Mouse (Mus musculus) forebrain, embryonic 16.5 days (tissue): ENCODE results near the gene Kif28. TPM values are rescaled to one million over a fixed set of nuclear protein-coding genes. Genes with fewer than 3 reads are reported as not detected.
A peak's percentile ranks its signal among the peaks of the same experiment; 100 is the strongest.
"Not testable (repeated sequence)": the region's sequence is repeated elsewhere in the genome, so short reads cannot be mapped to it uniquely, and the experiment has no call there.

Experiments used
- ATAC-seq: fragments of 200-750 bp; cut with Nextera tagmentation; 2 replicates; pipeline ENCODE4 v1.8.0; 2017; ENCODE audit warnings: mild to moderate bottlenecking, moderate library complexity
- H3K27ac ChIP-seq: fragments of 300-500 bp; sonication (generic); 2 replicates; pipeline ENCODE4 v1.5.1; 2014; ENCODE audit warnings: low read length, control low read depth
- H3K27me3 ChIP-seq: fragments of 300-500 bp; sonication (generic); replicated peaks from 2 replicates; pipeline ENCODE4 v1.6.1; 2014; ENCODE audit warnings: low read length; ENCODE audit not compliant: control insufficient read depth, insufficient read depth
- H3K36me3 ChIP-seq: fragments of 300-500 bp; sonication (generic); 2 replicates; pipeline ENCODE4 v1.6.1; 2014; ENCODE audit not compliant: control insufficient read depth, insufficient read depth
- H3K4me1 ChIP-seq: fragments of 300-500 bp; sonication (generic); replicated peaks from 2 replicates; pipeline ENCODE4 v1.6.1; 2014; ENCODE audit warnings: low read length; ENCODE audit not compliant: control insufficient read depth, insufficient read depth
- H3K4me2 ChIP-seq: fragments of 300-500 bp; sonication (generic); 2 replicates; pipeline ENCODE4 v1.6.1; 2014; ENCODE audit warnings: mild to moderate bottlenecking, low read length, control low read depth
- H3K4me3 ChIP-seq: fragments of 300-500 bp; sonication (generic); replicated peaks from 2 replicates; pipeline ENCODE4 v1.5.1; 2014; ENCODE audit warnings: mild to moderate bottlenecking, low read length, control low read depth
- H3K9ac ChIP-seq: fragments of 300-500 bp; sonication (generic); replicated peaks from 2 replicates; pipeline ENCODE4 v1.6.1; 2014; ENCODE audit warnings: low read depth, low read length, control low read depth
- H3K9me3 ChIP-seq: fragments of 300-500 bp; sonication (generic); 2 replicates; pipeline ENCODE4 v1.6.1; 2016; ENCODE audit warnings: low read length; ENCODE audit not compliant: control insufficient read depth
- WGBS: fragments of 180-500 bp; shearing (Covaris S2); extraction: QIAGEN DNeasy Blood & Tissue Kit; methylation state at CpG from one replicate; pipeline ENCODE4 v1.1.7; 2014; 5-methylcytosine and 5-hydroxymethylcytosine counted together
- polyA plus RNA-seq: library from polyadenylated mRNA; unstranded; fragments of >200 nt; fragmentation: Nextera tagmentation; extraction: Ambion mirVana; gene quantifications from 2 replicates; pipeline ENCODE4 v1.2.1, GENCODE M21; 2015

Gene Kif28
- polyA plus RNA-seq, 1 experiment from 2014 or later = not detected

DNA sequence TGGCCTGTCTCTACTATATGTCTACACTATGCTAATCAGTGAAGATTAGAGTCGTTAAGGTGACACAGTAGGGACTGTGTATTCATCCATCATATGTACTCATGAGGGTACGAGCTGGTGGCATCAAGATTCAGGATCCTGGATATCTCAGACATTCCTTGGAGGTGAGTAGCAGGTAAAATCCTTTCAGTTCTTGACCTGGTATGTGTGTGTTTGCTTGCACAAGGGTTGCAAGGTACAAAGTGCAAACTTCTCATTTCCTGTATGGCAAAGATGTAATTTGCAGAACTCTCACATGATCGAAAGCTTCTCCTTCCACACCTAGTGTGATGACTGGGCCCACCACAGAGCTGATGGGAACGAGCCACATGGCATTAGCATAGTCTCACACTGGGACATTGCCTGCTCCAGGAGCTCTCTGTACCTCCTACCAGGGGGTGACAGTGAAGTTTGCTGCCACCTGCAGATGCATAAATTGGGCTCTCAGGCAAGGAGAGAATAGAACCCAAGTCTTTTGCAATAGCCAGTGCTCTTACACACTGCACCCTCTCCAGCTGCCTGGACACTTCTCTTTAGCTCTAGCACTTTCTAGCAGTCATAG, 1.4 kb downstream of the Kif28 start:
- H3K4me2 ChIP-seq = no peak overlapping the region
- no peak overlapping the region for H3K9ac ChIP-seq
- 0 out of 2 replicates have a peak, but pooled peaks have one; percentile 31 for ATAC-seq
- H3K4me1 ChIP-seq = no peaks in the 10 kb centered on the region
- H3K36me3 ChIP-seq = no peaks in the 10 kb centered on the region
- no peaks in the 10 kb centered on the region for H3K27me3 ChIP-seq
- WGBS = 84% methylated on average over 4 of the region's 4 CpGs
- no peaks in the 10 kb centered on the region for H3K9me3 ChIP-seq
- H3K4me3 ChIP-seq = no peak overlapping the region
- H3K27ac ChIP-seq = no peak overlapping the region

DNA sequence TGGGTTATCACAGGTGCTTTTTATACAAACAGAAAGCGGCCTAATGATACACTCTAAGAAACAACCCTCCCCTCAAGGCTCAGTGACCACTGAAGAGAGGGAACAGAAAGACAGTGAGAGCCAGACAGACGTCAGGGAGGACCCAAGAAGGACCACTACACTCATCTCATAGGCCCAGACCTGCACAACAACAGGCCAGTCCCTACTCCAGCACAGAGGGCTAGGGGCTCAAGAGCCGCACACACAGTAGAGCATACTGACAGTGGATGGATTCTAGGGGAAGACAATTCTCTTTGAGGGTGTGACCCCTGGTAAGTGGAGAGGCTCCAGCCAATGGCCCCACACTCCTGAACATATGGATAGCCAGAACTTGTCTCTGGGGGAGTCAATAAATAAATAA, 8.6 kb downstream of the Kif28 start:
- H3K9me3 ChIP-seq = no peaks in the 10 kb centered on the region
- no peaks in the 10 kb centered on the region for H3K27me3 ChIP-seq

DNA sequence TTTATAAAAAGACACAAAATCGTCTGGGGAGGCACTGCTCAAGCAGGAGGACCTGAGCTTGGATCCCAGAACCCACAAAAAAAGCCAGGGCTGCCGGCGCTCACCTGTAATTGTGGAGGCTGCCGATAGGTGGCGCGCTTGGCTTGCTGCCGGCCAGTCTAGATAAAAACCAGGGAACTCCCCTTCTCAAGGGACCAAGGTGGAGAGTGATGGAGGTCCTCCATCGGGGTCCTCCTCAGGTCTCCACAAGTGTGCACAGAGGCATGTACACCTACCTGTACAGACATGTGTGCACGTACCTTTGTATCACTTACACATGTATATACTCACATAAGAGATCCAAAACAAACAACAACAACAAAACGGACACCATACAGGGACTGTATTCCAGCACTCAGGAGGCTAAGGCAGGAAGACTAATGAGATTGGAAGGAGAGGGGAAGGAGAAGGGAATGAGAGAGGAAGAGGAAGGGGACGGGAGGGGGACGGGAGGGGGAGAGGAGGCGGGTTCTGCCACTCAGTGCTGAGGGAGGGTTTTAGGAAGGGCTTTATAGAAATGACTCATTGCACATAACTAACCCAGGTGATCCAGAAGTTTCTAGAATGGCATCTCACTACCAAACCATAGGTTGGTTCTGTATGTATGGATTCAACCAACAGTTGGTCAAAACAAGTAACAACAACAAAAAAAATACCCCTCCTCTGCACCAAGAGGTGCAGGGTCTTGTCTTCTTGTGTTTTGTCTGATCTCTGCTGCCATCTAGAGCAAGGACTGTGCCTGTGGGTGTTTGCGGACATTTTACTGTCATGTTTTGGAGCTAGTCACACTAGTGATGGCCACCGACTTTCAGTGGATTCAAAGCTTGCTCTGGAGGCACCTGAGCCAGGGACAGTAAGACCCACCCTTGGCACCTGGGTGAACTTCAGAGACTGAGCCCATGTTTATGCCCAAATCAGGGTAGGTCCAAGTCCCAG, 10.3 kb downstream of the Kif28 start:
- no peak overlapping the region for H3K9ac ChIP-seq
- H3K27me3 ChIP-seq = no peaks in the 10 kb centered on the region
- H3K27ac ChIP-seq = no peak overlapping the region
- no peak overlapping the region for H3K4me2 ChIP-seq
- WGBS = 40% methylated on average over 15 of the region's 15 CpGs
- H3K4me3 ChIP-seq = no peak overlapping the region
- H3K9me3 ChIP-seq = no peaks in the 10 kb centered on the region
- H3K4me1 ChIP-seq = no peaks in the 10 kb centered on the region
- no peak for ATAC-seq
- H3K36me3 ChIP-seq = no peaks in the 10 kb centered on the region

More for the DNA sequence above, 8.6 kb downstream of the Kif28 start:
- Histone ChIP-seq H3K36me3 (no peaks in the 10 kb centered on the region), H3K27ac (no peak overlapping the region), H3K4me3 (no peak overlapping the region), H3K4me2 (no peak overlapping the region), H3K9ac (no peak overlapping the region), H3K4me1 (no peaks in the 10 kb centered on the region)
- ATAC-seq = no peak
- 82% methylated on average over 3 of the region's 3 CpGs for WGBS

DNA sequence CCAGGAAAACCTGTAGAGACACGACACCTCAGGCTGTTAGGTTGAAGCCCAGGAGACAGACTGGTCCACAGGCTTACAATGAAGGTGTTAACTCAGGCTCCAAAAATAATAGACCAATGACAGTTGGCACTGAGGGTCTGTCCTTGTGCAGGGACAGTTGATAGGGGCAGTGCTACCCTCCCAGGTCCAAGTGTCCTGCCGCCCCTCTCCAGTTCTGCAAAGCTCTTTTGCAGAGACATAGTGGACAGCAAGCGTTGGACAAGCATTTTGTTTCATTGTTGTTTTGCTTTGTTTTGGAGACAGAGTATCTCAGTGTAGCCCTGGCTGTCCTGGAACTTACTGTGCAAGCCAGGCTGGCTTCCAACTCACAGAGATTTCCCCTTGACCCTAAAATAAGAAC, 13.7 kb downstream of the Kif28 start:
- WGBS = 92% methylated on average over 3 of the region's 3 CpGs
- Histone ChIP-seq H3K4me1 (no peaks in the 10 kb centered on the region), H3K4me2 (no peak overlapping the region), H3K27me3 (no peaks in the 10 kb centered on the region), H3K36me3 (no peaks in the 10 kb centered on the region), H3K27ac (no peak overlapping the region), H3K9me3 (no peaks in the 10 kb centered on the region), H3K4me3 (no peak overlapping the region), H3K9ac (no peak overlapping the region)
- no peak for ATAC-seq

DNA sequence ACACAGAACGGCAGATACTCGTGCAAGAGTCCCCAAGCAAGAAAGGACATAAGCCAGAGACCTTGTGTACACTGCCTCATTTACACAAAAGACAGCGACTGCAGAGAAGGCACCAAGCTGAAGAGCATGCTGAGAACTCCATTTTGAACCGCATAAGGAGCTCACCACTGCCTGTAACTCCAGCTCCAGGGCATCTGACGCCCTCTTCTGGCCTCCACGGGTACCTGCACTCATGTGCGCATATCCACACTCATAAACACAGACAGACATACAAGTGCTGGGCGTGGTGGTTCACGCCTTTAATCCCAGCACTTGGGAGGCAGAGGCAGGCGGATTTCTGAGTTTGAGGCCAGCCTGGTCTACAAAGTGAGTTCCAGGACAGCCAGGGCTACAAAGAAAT, 16.4 kb downstream of the Kif28 start:
- ATAC-seq = no peak
- H3K9me3 ChIP-seq = no peaks in the 10 kb centered on the region
- no peak overlapping the region for H3K9ac ChIP-seq
- H3K27me3 ChIP-seq = no peaks in the 10 kb centered on the region
- 92% methylated on average over 10 of the region's 10 CpGs for whole genome bisulfite sequencing
- no peak overlapping the region for H3K4me2 ChIP-seq
- H3K4me3 ChIP-seq = no peak overlapping the region
- no peaks in the 10 kb centered on the region for H3K4me1 ChIP-seq
- H3K36me3 ChIP-seq = no peaks in the 10 kb centered on the region
- H3K27ac ChIP-seq = no peak overlapping the region

DNA sequence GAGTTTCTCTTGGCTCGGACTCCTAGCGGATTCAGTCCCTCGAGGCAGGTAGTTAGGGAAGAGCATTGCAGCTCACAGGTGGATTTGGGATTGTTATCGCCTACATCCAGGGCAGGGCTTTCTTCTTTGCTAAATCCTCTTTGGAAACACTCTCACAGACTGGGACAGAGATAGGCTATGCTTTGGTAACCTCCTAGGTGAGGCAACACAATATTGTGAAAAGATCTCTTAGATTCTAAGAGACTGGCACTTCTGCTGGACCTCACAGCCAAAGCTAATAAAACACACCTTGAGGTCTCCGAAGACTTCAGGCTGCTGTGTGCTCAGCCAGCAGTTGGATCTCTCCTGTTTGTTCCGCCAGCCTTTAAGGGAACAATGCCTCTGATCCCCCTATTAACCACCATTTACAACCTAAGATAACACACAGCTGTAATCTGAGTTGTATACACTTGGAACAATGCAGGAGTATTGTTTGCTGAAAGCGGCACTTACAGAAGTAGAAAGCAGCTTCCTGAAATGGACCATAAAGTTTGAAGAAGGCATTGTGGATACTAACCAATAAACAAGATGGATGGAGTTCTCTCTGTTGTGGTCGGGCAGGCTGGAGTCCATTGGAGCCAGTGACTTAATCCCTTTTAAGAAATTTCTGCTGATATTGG, 22.1 kb downstream of the Kif28 start:
- no peak overlapping the region for H3K4me3 ChIP-seq
- no peak overlapping the region for H3K27ac ChIP-seq
- no peak for ATAC-seq
- H3K9ac ChIP-seq = no peak overlapping the region
- no peak overlapping the region for H3K4me2 ChIP-seq
- 76% methylated on average over 8 of the region's 8 CpGs for WGBS
- H3K9me3 ChIP-seq = no peaks in the 10 kb centered on the region
- no peaks in the 10 kb centered on the region for H3K27me3 ChIP-seq
- no peaks in the 10 kb centered on the region for H3K4me1 ChIP-seq
- no peaks in the 10 kb centered on the region for H3K36me3 ChIP-seq

DNA sequence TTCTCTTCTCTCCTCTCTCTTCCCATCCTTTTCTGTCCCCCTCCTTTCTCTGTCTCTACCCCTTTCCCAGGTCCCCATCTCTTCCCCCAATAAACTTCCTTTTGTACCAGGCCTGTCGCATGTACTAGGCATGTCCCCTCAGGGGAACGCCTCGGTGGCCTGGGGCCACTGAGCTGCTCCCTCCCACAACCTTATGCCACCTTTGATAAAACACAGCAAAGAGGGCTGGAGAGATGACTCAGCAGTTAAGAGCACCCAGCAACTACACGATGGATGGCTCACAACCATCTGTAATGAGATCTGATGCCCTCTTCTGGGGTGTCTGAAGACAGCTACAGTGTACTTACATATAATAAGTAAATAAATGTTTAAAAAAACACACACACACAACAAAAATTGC, 29.3 kb downstream of the Kif28 start:
- Histone ChIP-seq H3K27ac (no peak overlapping the region), H3K9ac (no peak overlapping the region), H3K36me3 (no peaks in the 10 kb centered on the region), H3K9me3 (no peaks in the 10 kb centered on the region), H3K4me1 (no peaks in the 10 kb centered on the region), H3K4me2 (no peak overlapping the region), H3K27me3 (no peaks in the 10 kb centered on the region), H3K4me3 (no peak overlapping the region)
- no peak for ATAC-seq
- 98% methylated on average over 4 of the region's 4 CpGs for WGBS

DNA sequence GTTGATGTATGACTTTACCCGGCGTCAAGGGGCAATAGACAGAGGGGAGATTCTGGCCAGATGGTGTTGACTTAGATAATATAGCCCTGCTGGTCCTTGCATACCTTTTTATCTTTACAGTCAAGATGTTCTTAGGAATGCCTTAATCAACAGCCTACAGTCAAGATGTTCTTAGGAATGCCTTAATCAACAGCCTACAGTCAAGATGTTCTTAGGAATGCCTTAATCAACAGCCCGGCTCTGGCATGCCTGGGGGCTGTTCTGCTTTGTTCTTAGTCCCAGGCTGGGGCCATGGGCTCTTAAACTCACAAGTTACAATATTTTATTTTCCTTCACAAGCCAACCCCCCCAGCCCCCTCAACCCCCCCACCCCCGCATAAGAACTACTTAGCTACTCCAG, 29.8 kb downstream of the Kif28 start:
- not testable (repeated sequence) for H3K4me1 ChIP-seq, H3K4me3 ChIP-seq, ATAC-seq, H3K9ac ChIP-seq, H3K36me3 ChIP-seq, H3K9me3 ChIP-seq, H3K27ac ChIP-seq, H3K27me3 ChIP-seq, H3K4me2 ChIP-seq
- 88% methylated on average over 2 of the region's 4 CpGs for WGBS

DNA sequence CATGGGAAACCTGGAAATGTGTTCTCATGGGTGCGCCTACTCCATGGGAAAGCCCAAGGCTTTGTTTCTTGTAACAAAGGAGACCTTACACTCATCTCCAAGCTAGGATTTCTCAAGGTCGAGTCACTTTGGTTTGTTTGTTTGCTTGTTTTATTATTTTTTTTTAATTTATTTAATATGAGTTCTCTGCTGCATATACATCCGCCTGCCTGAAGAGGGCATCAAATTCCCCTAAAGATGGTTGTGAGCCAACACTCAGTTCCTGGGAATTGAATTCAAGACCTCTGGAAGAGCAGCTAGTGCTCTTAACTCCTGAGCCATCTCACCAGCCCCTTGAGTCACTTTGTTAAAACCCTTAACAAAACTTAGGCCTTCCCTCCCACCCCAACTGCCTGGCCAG, 31.7 kb downstream of the Kif28 start:
- no peak overlapping the region for H3K4me2 ChIP-seq
- 92% methylated on average over 3 of the region's 3 CpGs for WGBS
- H3K4me1 ChIP-seq = 0 out of 2 replicates have a peak, but pooled peaks cover 3% of the 10 kb centered on the region

More for the DNA sequence above, 31.7 kb downstream of the Kif28 start:
- no peak for ATAC-seq
- Histone ChIP-seq H3K27me3 (no peaks in the 10 kb centered on the region), H3K9ac (no peak overlapping the region), H3K36me3 (no peaks in the 10 kb centered on the region), H3K9me3 (no peaks in the 10 kb centered on the region), H3K4me3 (no peak overlapping the region), H3K27ac (no peak overlapping the region)
